Mouse (Mus musculus) MEL (cell line): ENCODE measurements around the gene Stap2. TPM values are rescaled to one million over a fixed set of nuclear protein-coding genes. Genes with fewer than 3 reads are reported as not detected.

ENCODE experiments used
- DNase-seq: peaks from one replicate; pipeline ENCODE4 v3.0.0; 2011; ENCODE audit warnings: low read depth, low spot score
- H3K27ac ChIP-seq: 2 replicates; pipeline ENCODE4 v1.5.1; 2012; ENCODE audit warnings: low read depth, mild to moderate bottlenecking, control low read depth, low read length, moderate library complexity; ENCODE audit not compliant: control insufficient read depth
- H3K27me3 ChIP-seq, 2 experiments: fragments of 150-350 bp in 1 of 2; sonication (generic) in 1 of 2; 2 replicates each; pipeline ENCODE4 v1.6.1; 2012; ENCODE audit warnings: low read length in 2 of 2, mild to moderate bottlenecking in 2 of 2, improper control_type of control experiment in 1 of 2, moderate library complexity in 1 of 2; ENCODE audit not compliant: insufficient read depth in 2 of 2, control insufficient read depth in 1 of 2
- H3K36me3 ChIP-seq, 2 experiments: 2 replicates each; pipeline ENCODE4 v1.6.1; 2012 to 2014; ENCODE audit warnings: low read length in 2 of 2, improper control_type of control experiment in 1 of 2, inconsistent platforms in 1 of 2, mild to moderate bottlenecking in 1 of 2; ENCODE audit not compliant: insufficient read depth in 2 of 2, control insufficient read depth in 1 of 2
- H3K4me1 ChIP-seq, 2 experiments: fragments of 150-350 bp in 1 of 2; sonication (generic) in 1 of 2; 2 replicates each; pipeline ENCODE4 v1.6.1; 2012; ENCODE audit warnings: low read length in 2 of 2, improper control_type of control experiment in 1 of 2, mild to moderate bottlenecking in 1 of 2; ENCODE audit not compliant: insufficient read depth in 2 of 2, control insufficient read depth in 1 of 2
- H3K4me3 ChIP-seq, 2 experiments: fragments of 150-350 bp in 1 of 2; sonication (generic) in 1 of 2; 2 replicates each; pipeline ENCODE4 v1.5.1; 2012; ENCODE audit warnings: low read depth in 2 of 2, low read length in 2 of 2, mild to moderate bottlenecking in 2 of 2, moderate library complexity in 2 of 2, control low read depth in 1 of 2, improper control_type of control experiment in 1 of 2; ENCODE audit not compliant: control insufficient read depth in 1 of 2, insufficient read depth in 1 of 2
- H3K79me2 ChIP-seq: 2 replicates; pipeline ENCODE4 v1.6.1; 2012; ENCODE audit warnings: mild to moderate bottlenecking, low read length, moderate library complexity; ENCODE audit not compliant: control insufficient read depth, poor library complexity, insufficient read depth
- H3K9ac ChIP-seq: 2 replicates; pipeline ENCODE4 v1.6.1; 2012; ENCODE audit warnings: low read depth, mild to moderate bottlenecking, control low read depth, low read length, moderate library complexity; ENCODE audit not compliant: control insufficient read depth, poor library complexity, severe bottlenecking
- H3K9me3 ChIP-seq: fragments of 150-350 bp; sonication (generic); replicated peaks from 2 replicates; pipeline ENCODE4 v1.6.1; 2012; ENCODE audit warnings: mild to moderate bottlenecking, low read length, improper control_type of control experiment, moderate library complexity; ENCODE audit not compliant: insufficient read depth
- HCFC1 ChIP-seq: IDR thresholded peaks from 2 replicates; pipeline ENCODE4 v1.6.1; 2012; ENCODE audit warnings: low read depth, mild to moderate bottlenecking, inconsistent platforms, low read length, improper control_type of control experiment, moderate library complexity
- MAX ChIP-seq: IDR thresholded peaks from 2 replicates; pipeline ENCODE4 v1.6.1; 2011; ENCODE audit warnings: low read length, improper control_type of control experiment
- MXI1 ChIP-seq: IDR thresholded peaks from 2 replicates; pipeline ENCODE4 v1.6.1; 2011; ENCODE audit warnings: mild to moderate bottlenecking, low read depth, low read length, improper control_type of control experiment
- MYC ChIP-seq: IDR thresholded peaks from 2 replicates; pipeline ENCODE4 v1.6.1; 2011; ENCODE audit warnings: low read depth, mild to moderate bottlenecking, low read length, improper control_type of control experiment, moderate library complexity
- POLR2AphosphoS2 ChIP-seq: IDR thresholded peaks from 2 replicates; pipeline ENCODE4 v1.6.1; 2011; ENCODE audit warnings: low read length, improper control_type of control experiment
- RAD21 ChIP-seq: IDR thresholded peaks from 2 replicates; pipeline ENCODE4 v1.6.1; 2011; ENCODE audit warnings: mild to moderate bottlenecking, low read depth, low read length, improper control_type of control experiment
- RCOR1 ChIP-seq: IDR thresholded peaks from 2 replicates; pipeline ENCODE4 v1.6.1; 2012; ENCODE audit warnings: low read depth, mild to moderate bottlenecking, inconsistent platforms, low read length, improper control_type of control experiment
- SIN3A ChIP-seq: IDR thresholded peaks from 2 replicates; pipeline ENCODE4 v1.6.1; 2012; ENCODE audit warnings: low read length, improper control_type of control experiment, inconsistent platforms
- TBP ChIP-seq: IDR thresholded peaks from 2 replicates; pipeline ENCODE4 v1.8.0; 2011; ENCODE audit warnings: low read depth, low read length, improper control_type of control experiment
- TCF12 ChIP-seq: IDR thresholded peaks from 2 replicates; pipeline ENCODE4 v1.6.1; 2014; ENCODE audit warnings: low read depth, mild to moderate bottlenecking, inconsistent platforms, low read length, improper control_type of control experiment, moderate library complexity
- USF1 ChIP-seq: IDR thresholded peaks from 2 replicates; pipeline ENCODE4 v1.6.1; 2014; ENCODE audit warnings: low read depth, mild to moderate bottlenecking, inconsistent platforms, low read length, improper control_type of control experiment, moderate library complexity
- USF2 ChIP-seq, 2 experiments: IDR thresholded peaks; 2 replicates each; pipeline ENCODE4 v1.6.1; 2011 to 2012; ENCODE audit warnings: improper control_type of control experiment in 2 of 2, low read length in 2 of 2, borderline replicate concordance in 1 of 2, inconsistent platforms in 1 of 2, low read depth in 1 of 2, mild to moderate bottlenecking in 1 of 2; ENCODE audit not compliant: insufficient read depth in 1 of 2
- ZC3H11A ChIP-seq: IDR thresholded peaks from 2 replicates; pipeline ENCODE4 v1.6.1; 2012; ENCODE audit warnings: low read depth, mild to moderate bottlenecking, inconsistent platforms, low read length, improper control_type of control experiment
- polyA plus RNA-seq, 2 experiments: library from polyadenylated mRNA; stranded (reverse) in 1 of 2; unstranded in 1 of 2; fragments of >175 nt in 1 of 2; fragments of >200 nt in 1 of 2; gene quantifications; 2 replicates each; pipeline versions ENCODE4 v1.2.1 to v1.2.4; 2012; ENCODE audit warnings: low replicate concordance in 2 of 2, low read depth in 1 of 2; ENCODE audit not compliant: insufficient read length in 2 of 2, insufficient read depth in 1 of 2, missing spikeins in 1 of 2
- total RNA-seq: library from RNA; depleted of rRNA; stranded (reverse); fragments of 300-350 nt; gene quantifications from 2 replicates; pipeline ENCODE4 v1.2.3, GENCODE M21; 2012; rRNA removed

Gene Stap2
- total and polyA plus RNA-seq, 3 experiments, result 0.08 TPM; not detected in 1

DNA sequence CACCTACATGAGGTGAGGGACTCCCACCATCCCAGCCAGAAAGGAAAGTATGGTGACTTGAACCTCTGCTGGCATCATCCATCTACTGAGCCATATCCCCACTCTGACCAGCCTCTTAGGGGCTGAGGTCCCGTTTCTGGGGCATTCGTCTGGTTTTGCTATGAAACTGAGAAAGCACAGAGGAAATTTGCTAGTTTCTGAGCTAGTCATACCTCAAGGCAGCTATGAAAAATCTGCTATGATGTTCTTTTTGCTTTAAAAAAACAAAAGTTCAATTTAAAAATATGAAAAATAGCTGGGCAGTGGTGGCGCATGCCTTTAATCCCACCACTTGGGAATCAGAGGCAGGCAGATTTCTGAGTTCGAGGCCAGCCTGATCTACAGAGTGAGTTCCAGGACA, 56.7 kb downstream of the Stap2 start:
- Histone ChIP-seq H3K27ac (no peak overlapping the region), H3K79me2 (no peaks in the 10 kb centered on the region; the same call in 1 of the 2 replicates), H3K27me3 (peaks cover 0 to 2% of the 10 kb centered on the region in 2 experiments), H3K4me3 (no peak overlapping the region), H3K9ac (no peak overlapping the region), H3K9me3 (no peaks in the 10 kb centered on the region), H3K4me1 (peaks cover 0 to 8% of the 10 kb centered on the region in 2 experiments; a peak in 2 of 4 replicates), H3K36me3 (peaks cover 0 to 5% of the 10 kb centered on the region in 2 experiments; a peak in 2 of 4 replicates)
- no peak for DNase-seq
- TF ChIP-seq MYC, result no peak
- TF ChIP-seq POLR2AphosphoS2, result no peak
- no peak for TF ChIP-seq TBP
- TF ChIP-seq HCFC1, result no peak
- TF ChIP-seq SIN3A, result no peak
- TF ChIP-seq TCF12, result no peak
- no peak for TF ChIP-seq RCOR1
- no peak for TF ChIP-seq USF2 (IDR thresholded peaks at IDR 0.05; ENCODE audit: borderline replicate concordance in 1 of 2, insufficient read depth in 1 of 2, low read depth in 1 of 2, low read length in 2 of 2)
- no peak for TF ChIP-seq ZC3H11A
- no peak for TF ChIP-seq MAX
- no peak for TF ChIP-seq MXI1
- no peak for TF ChIP-seq USF1
- no peak for TF ChIP-seq RAD21

Other genes with a start within 250 kb of the Stap2 start
- gene Zfp119a, start 126.7 kb downstream of the Stap2 start, total RNA-seq, result 1.7 TPM in 2 replicates
- under 1 TPM in 1 of 2 experiments, not detected in 1; 0.71 TPM for gene Zfp119a, start 126.7 kb downstream of the Stap2 start, polyA plus RNA-seq
- 6.0 and 7.4 TPM in 2 replicates for gene Zfp959, start 113.5 kb downstream of the Stap2 start, total RNA-seq
- gene Zfp959, start 113.5 kb downstream of the Stap2 start, polyA plus RNA-seq, result 1 to 10 TPM in 1 of 2 experiments, not detected in 1; 4.2 TPM
- gene Zfp119b, start 56.1 kb downstream of the Stap2 start, total RNA-seq, result 1.6 and 2.0 TPM in 2 replicates
- 1 to 10 TPM in 1 of 2 experiments, not detected in 1; 1.1 TPM for gene Zfp119b, start 56.1 kb downstream of the Stap2 start, polyA plus RNA-seq
- gene Ebi3, start 52.9 kb downstream of the Stap2 start, total RNA-seq, result 0.15 TPM in 1 of 2 replicates, not detected in the other
- under 1 TPM in 1 of 2 experiments, not detected in 1; 0.86 TPM for gene Ebi3, start 52.9 kb downstream of the Stap2 start, polyA plus RNA-seq
- gene Yju2, start 46.5 kb downstream of the Stap2 start, total RNA-seq, result 17.6 and 18.6 TPM in 2 replicates
- gene Yju2, start 46.5 kb downstream of the Stap2 start, polyA plus RNA-seq, result 10 to 100 TPM; 25.2 to 91.8 TPM
- 0.26 and 0.31 TPM in 2 replicates for gene Shd, start 35.1 kb downstream of the Stap2 start, total RNA-seq
- under 1 TPM in 1 of 2 experiments, not detected in 1; 0.89 TPM for gene Shd, start 35.1 kb downstream of the Stap2 start, polyA plus RNA-seq
- not detected in 2 replicates for gene Fsd1, start 19.1 kb downstream of the Stap2 start, total RNA-seq
- not detected for gene Fsd1, start 19.1 kb downstream of the Stap2 start, polyA plus RNA-seq
- 3.9 and 5.6 TPM in 2 replicates for gene Mpnd, start 127 bp upstream of the Stap2 start, total RNA-seq
- 10 to 100 TPM in 1 of 2 experiments, not detected in 1; 18.3 TPM for gene Mpnd, start 127 bp upstream of the Stap2 start, polyA plus RNA-seq
- gene Sh3gl1, start 31.1 kb upstream of the Stap2 start, total RNA-seq, result 36.7 and 41.0 TPM in 2 replicates
- gene Sh3gl1, start 31.1 kb upstream of the Stap2 start, polyA plus RNA-seq, result 10 to 100 TPM in 1 of 2 experiments, not detected in 1; 78.4 TPM
- 48.5 and 49.5 TPM in 2 replicates for gene Chaf1a, start 34.9 kb upstream of the Stap2 start, total RNA-seq
- gene Chaf1a, start 34.9 kb upstream of the Stap2 start, polyA plus RNA-seq, result 100 to 1,000 TPM in 1 of 2 experiments, not detected in 1; 116 TPM
- gene Ubxn6, start 69.4 kb upstream of the Stap2 start, total RNA-seq, result 24.8 and 28.2 TPM in 2 replicates
- 10 to 100 TPM in 1 of 2 experiments, not detected in 1; 42.2 TPM for gene Ubxn6, start 69.4 kb upstream of the Stap2 start, polyA plus RNA-seq
- 64.2 and 71.9 TPM in 2 replicates for gene Hdgfl2, start 74.0 kb upstream of the Stap2 start, total RNA-seq
- gene Hdgfl2, start 74.0 kb upstream of the Stap2 start, polyA plus RNA-seq, result 100 to 1,000 TPM in 1 of 2 experiments, not detected in 1; 132 TPM
- gene Plin4, start 104.2 kb upstream of the Stap2 start, total RNA-seq, result 0.08 and 0.10 TPM in 2 replicates
- under 1 TPM in 1 of 2 experiments, not detected in 1; 0.07 TPM for gene Plin4, start 104.2 kb upstream of the Stap2 start, polyA plus RNA-seq
- gene Plin5, start 112.0 kb upstream of the Stap2 start, total RNA-seq, result not detected in 2 replicates
- not detected for gene Plin5, start 112.0 kb upstream of the Stap2 start, polyA plus RNA-seq
- not detected in 2 replicates for gene Lrg1, start 116.4 kb upstream of the Stap2 start, total RNA-seq
- gene Lrg1, start 116.4 kb upstream of the Stap2 start, polyA plus RNA-seq, result not detected
- gene Sema6b, start 134.8 kb upstream of the Stap2 start, total RNA-seq, result 7.0 and 7.7 TPM in 2 replicates
- 10 to 100 TPM in 1 of 2 experiments, not detected in 1; 16.8 TPM for gene Sema6b, start 134.8 kb upstream of the Stap2 start, polyA plus RNA-seq
- 3.4 and 4.0 TPM in 2 replicates for gene Tnfaip8l1, start 156.9 kb upstream of the Stap2 start, total RNA-seq
- 1 to 10 TPM in 1 of 2 experiments, not detected in 1; 5.5 TPM for gene Tnfaip8l1, start 156.9 kb upstream of the Stap2 start, polyA plus RNA-seq
- gene Mydgf, start 178.3 kb upstream of the Stap2 start, total RNA-seq, result 112 and 137 TPM in 2 replicates
- 100 to 1,000 TPM in 1 of 2 experiments, not detected in 1; 117 TPM for gene Mydgf, start 178.3 kb upstream of the Stap2 start, polyA plus RNA-seq
- gene Dpp9, start 213.3 kb upstream of the Stap2 start, total RNA-seq, result 34.3 and 36.3 TPM in 2 replicates
- 10 to 100 TPM in 1 of 2 experiments, not detected in 1; 67.2 TPM for gene Dpp9, start 213.3 kb upstream of the Stap2 start, polyA plus RNA-seq